In the genomic region with DNA sequence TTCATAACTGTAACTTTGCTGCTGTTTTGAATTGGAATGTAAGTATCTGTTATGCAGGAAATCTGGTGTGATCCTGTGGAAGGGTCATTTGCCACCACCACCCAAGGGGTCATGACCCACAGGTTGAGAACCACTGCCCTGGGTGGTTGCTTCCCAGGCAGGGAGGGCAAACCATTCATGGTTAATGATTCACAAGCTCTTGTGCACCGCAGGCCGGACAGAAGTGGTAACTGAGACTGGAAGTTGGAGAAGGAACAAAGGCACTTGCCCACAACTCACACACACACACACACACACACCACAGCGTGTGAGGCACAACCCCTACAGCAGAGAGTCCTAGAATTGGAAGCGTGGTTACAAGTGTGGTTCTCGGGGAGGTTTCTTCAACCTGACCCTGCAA, we compare ENCODE assay signal across 17 mouse cellular contexts. TPM values are rescaled to one million over a fixed set of nuclear protein-coding genes. Genes with fewer than 3 reads are reported as not detected.
DNase-seq lines count a peak whose midpoint lies in the region; ATAC-seq and TF ChIP-seq lines count a peak whose summit lies in the region.
"Had no signal": no experiment of that assay in that cellular context is flagged by ENCODE, and none has a peak within 500 bp of the region (broad histone marks: within the 10 kb centered on the region; RNA-seq: fewer than 3 reads in every experiment).

No protein-coding gene starts in this region.

- H3K36me3 ChIP-seq in lung, embryonic 14.5 days (ENCODE audit: insufficient read depth) = no peaks in the 10 kb centered on the region
- no peaks in the 10 kb centered on the region for H3K36me3 ChIP-seq in lung, postnatal 0 days (ENCODE audit: insufficient read depth, low read length)
- H3K36me3 ChIP-seq: embryonic facial prominence, embryonic 15.5 days; hindbrain, embryonic 10.5 days; limb, embryonic 10.5 days had no signal

- no peaks in the 10 kb centered on the region for H3K27me3 ChIP-seq in lung, embryonic 14.5 days (ENCODE audit: insufficient read depth, low read length)
- no peaks in the 10 kb centered on the region for H3K27me3 ChIP-seq in lung, postnatal 0 days (replicated peaks; ENCODE audit: insufficient read depth, low read length)
- H3K27me3 ChIP-seq: embryonic facial prominence, embryonic 15.5 days had no signal

- H3K4me1 ChIP-seq in lung, embryonic 14.5 days (ENCODE audit: insufficient read depth) = 0 out of 2 replicates have a peak, but pooled peaks cover 5% of the 10 kb centered on the region
- H3K4me1 ChIP-seq in lung, postnatal 0 days (ENCODE audit: insufficient read depth, low read depth, low read length) = 0 out of 2 replicates have a peak, but pooled peaks cover 4% of the 10 kb centered on the region
- H3K4me1 ChIP-seq: embryonic facial prominence, embryonic 15.5 days; hindbrain, embryonic 10.5 days had no signal

- H3K9me3 ChIP-seq in lung, embryonic 14.5 days (ENCODE audit: low read depth, low read length) = no peaks in the 10 kb centered on the region
- H3K9me3 ChIP-seq in lung, postnatal 0 days (ENCODE audit: low read length) = no peaks in the 10 kb centered on the region
- H3K9me3 ChIP-seq: embryonic facial prominence, embryonic 15.5 days; hindbrain, embryonic 10.5 days; limb, embryonic 10.5 days had no signal

- no peak overlapping the region for H3K4me2 ChIP-seq in lung, embryonic 14.5 days
- H3K4me2 ChIP-seq in lung, postnatal 0 days (replicated peaks; ENCODE audit: low read depth, low read length) = no peak overlapping the region
- H3K4me2 ChIP-seq: embryonic facial prominence, embryonic 15.5 days had no signal

- TF ChIP-seq CTCF in lung, embryonic 14.5 days (IDR thresholded peaks at IDR 0.05; ENCODE audit: low read depth) = no peak
- TF ChIP-seq CTCF in lung, postnatal 0 days (IDR thresholded peaks at IDR 0.05) = no peak

- no peak overlapping the region for H3K4me3 ChIP-seq in lung, embryonic 14.5 days (ENCODE audit: low read depth, low read length)
- no peak overlapping the region for H3K4me3 ChIP-seq in lung, postnatal 0 days (ENCODE audit: low read depth, low read length)
- H3K4me3 ChIP-seq: embryonic facial prominence, embryonic 15.5 days; hindbrain, embryonic 10.5 days; limb, embryonic 10.5 days had no signal

- TF ChIP-seq EP300 in lung, postnatal 0 days (IDR thresholded peaks at IDR 0.05) = no peak

- peak; percentile 8 for DNase-seq in lung, embryonic 14.5 days
- no peak for DNase-seq in lung, postnatal 0 days (ENCODE audit: low spot score)
- DNase-seq in kidney, adult 8-10 months = peak; percentile 40 to 51
- peak; percentile 26 to 60 for DNase-seq in kidney, postnatal 4 days
- DNase-seq in yolk sac, embryonic 10.5 days (ENCODE audit: low spot score) = peak; percentile 24
- no peak for DNase-seq in spleen, postnatal 36 days (ENCODE audit: low spot score in 2 of 2)
- no peak for DNase-seq in right cerebral cortex, postnatal 4 days
- DNase-seq: adrenal gland, adult 8-10 months; cerebellum, adult 2 months; gastrocnemius, postnatal 36 days; lung, adult 2 months; right cerebral cortex, adult 18-20 months had no signal

- no peak overlapping the region for H3K9ac ChIP-seq in lung, embryonic 14.5 days
- H3K9ac ChIP-seq in lung, postnatal 0 days (replicated peaks; ENCODE audit: low read depth) = no peak overlapping the region
- H3K9ac ChIP-seq: embryonic facial prominence, embryonic 15.5 days had no signal

- ATAC-seq in lung, embryonic 14.5 days (ENCODE audit: insufficient read depth) = no peak
- no peak for ATAC-seq in lung, postnatal 0 days
- ATAC-seq: CD4-positive, CD25-positive, alpha-beta regulatory T cell, adult 4 months had no signal

- WGBS in lung, embryonic 14.5 days = 68% methylated on average over 5 of the region's 5 CpGs
- WGBS in lung, postnatal 0 days = 41% methylated on average over 5 of the region's 5 CpGs

- no peak overlapping the region for H3K27ac ChIP-seq in lung, embryonic 14.5 days (ENCODE audit: low read depth)
- no peak overlapping the region for H3K27ac ChIP-seq in lung, postnatal 0 days (ENCODE audit: low read length)
- H3K27ac ChIP-seq: embryonic facial prominence, embryonic 15.5 days; hindbrain, embryonic 10.5 days; limb, embryonic 10.5 days; stomach, postnatal 0 days had no signal

RNA-seq across cellular contexts. Expression of a gene that starts 3.2 kb away (rescaled TPM):
- polyA plus RNA-seq in lung, embryonic 14.5 days (2014; fragmentation: Nextera tagmentation; extraction: Ambion mirVana) = 0.68 and 0.92 TPM in 2 replicates
- 1.3 and 1.4 TPM in 2 replicates for polyA plus RNA-seq in lung, postnatal 0 days (2015; fragmentation: Nextera tagmentation; extraction: Ambion mirVana)

RNA-seq across cellular contexts. Expression of a gene that starts 22.9 kb away (rescaled TPM):
- polyA plus RNA-seq in lung, embryonic 14.5 days (2014; fragmentation: Nextera tagmentation; extraction: Ambion mirVana) = 48.2 and 51.2 TPM in 2 replicates
- polyA plus RNA-seq in lung, postnatal 0 days (2015; fragmentation: Nextera tagmentation; extraction: Ambion mirVana) = 58.1 and 60.5 TPM in 2 replicates

Comparison
In these comparisons a context has a peak if more than half of its experiments do, and no peak if none do; other contexts are left out.
1. DNase-seq: peak in lung, embryonic 14.5 days (single experiment), kidney, adult 8-10 months (2 of 2), kidney, postnatal 4 days (2 of 2) and yolk sac, embryonic 10.5 days (single experiment); none in lung, postnatal 0 days (single experiment), spleen, postnatal 36 days (0 of 2) and right cerebral cortex, postnatal 4 days (single experiment).